Mouse (Mus musculus) forebrain, embryonic 16.5 days (tissue): ENCODE data around the gene Fyn. TPM values are rescaled to one million over a fixed set of nuclear protein-coding genes. Genes with fewer than 3 reads are reported as not detected.

Experiments used
- ATAC-seq: fragments of 200-750 bp; cut with Nextera tagmentation; 2 replicates; pipeline ENCODE4 v1.8.0; 2017; ENCODE audit warnings: mild to moderate bottlenecking, moderate library complexity
- H3K27ac ChIP-seq: fragments of 300-500 bp; sonication (generic); 2 replicates; pipeline ENCODE4 v1.5.1; 2014; ENCODE audit warnings: low read length, control low read depth
- H3K27me3 ChIP-seq: fragments of 300-500 bp; sonication (generic); replicated peaks from 2 replicates; pipeline ENCODE4 v1.6.1; 2014; ENCODE audit warnings: low read length; ENCODE audit not compliant: control insufficient read depth, insufficient read depth
- H3K36me3 ChIP-seq: fragments of 300-500 bp; sonication (generic); 2 replicates; pipeline ENCODE4 v1.6.1; 2014; ENCODE audit not compliant: control insufficient read depth, insufficient read depth
- H3K4me1 ChIP-seq: fragments of 300-500 bp; sonication (generic); replicated peaks from 2 replicates; pipeline ENCODE4 v1.6.1; 2014; ENCODE audit warnings: low read length; ENCODE audit not compliant: control insufficient read depth, insufficient read depth
- H3K4me2 ChIP-seq: fragments of 300-500 bp; sonication (generic); 2 replicates; pipeline ENCODE4 v1.6.1; 2014; ENCODE audit warnings: mild to moderate bottlenecking, low read length, control low read depth
- H3K4me3 ChIP-seq: fragments of 300-500 bp; sonication (generic); replicated peaks from 2 replicates; pipeline ENCODE4 v1.5.1; 2014; ENCODE audit warnings: mild to moderate bottlenecking, low read length, control low read depth
- H3K9ac ChIP-seq: fragments of 300-500 bp; sonication (generic); replicated peaks from 2 replicates; pipeline ENCODE4 v1.6.1; 2014; ENCODE audit warnings: low read depth, low read length, control low read depth
- H3K9me3 ChIP-seq: fragments of 300-500 bp; sonication (generic); 2 replicates; pipeline ENCODE4 v1.6.1; 2016; ENCODE audit warnings: low read length; ENCODE audit not compliant: control insufficient read depth
- WGBS: fragments of 180-500 bp; shearing (Covaris S2); extraction: QIAGEN DNeasy Blood & Tissue Kit; methylation state at CpG from one replicate; pipeline ENCODE4 v1.1.7; 2014; 5-methylcytosine and 5-hydroxymethylcytosine counted together
- polyA plus RNA-seq: library from polyadenylated mRNA; unstranded; fragments of >200 nt; fragmentation: Nextera tagmentation; extraction: Ambion mirVana; gene quantifications from 2 replicates; pipeline ENCODE4 v1.2.1, GENCODE M21; 2015

The Fyn gene
- polyA plus RNA-seq: 74.4 and 75.7 TPM in 2 replicates

DNA sequence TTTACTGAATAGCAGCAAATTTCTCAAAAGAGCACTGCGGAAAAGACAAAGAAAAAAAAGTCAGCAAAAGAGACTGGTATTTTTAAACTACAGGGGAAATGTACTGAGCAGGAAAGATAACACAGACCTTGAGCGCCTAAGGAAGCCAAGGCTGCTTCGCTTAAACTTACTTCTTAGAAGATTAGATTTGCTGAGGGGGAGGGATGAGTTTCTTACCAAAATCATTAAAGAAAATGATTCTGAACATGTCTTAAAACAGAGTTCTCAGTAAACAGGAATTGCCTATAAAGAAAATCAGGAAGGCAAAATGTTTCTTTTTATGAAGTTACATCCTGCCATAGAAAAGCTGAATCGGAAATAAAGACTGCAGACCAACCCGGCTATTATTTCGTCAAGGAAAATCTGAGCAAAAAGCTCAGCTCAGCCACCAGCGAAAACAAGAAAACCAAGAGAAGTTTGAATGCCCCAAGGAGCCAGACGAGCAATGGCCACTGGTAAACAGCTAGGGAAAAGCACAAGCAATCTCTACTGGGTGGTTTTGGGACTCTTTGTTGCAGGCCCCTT is at the start of gene Fyn:
Gene Fyn, plus strand, starts transcription at position 284 of the 564 bp plus-strand sequence.
- Histone ChIP-seq H3K4me1 (peaks cover 31% of the 10 kb centered on the region), H3K9me3 (no peaks in the 10 kb centered on the region), H3K4me2 (peak within 1 kb of the TSS; percentile 68), H3K27ac (peak within 1 kb of the TSS; percentile 98), H3K36me3 (no peaks in the 10 kb centered on the region), H3K27me3 (no peaks in the 10 kb centered on the region), H3K9ac (peak within 1 kb of the TSS; percentile 97), H3K4me3 (peak within 1 kb of the TSS; percentile 86)
- ATAC-seq: no peak
- WGBS: 38% methylated on average over 8 of the region's 8 CpGs

- H3K4me3 ChIP-seq: no peak overlapping the region
- no peaks in the 10 kb centered on the region for H3K9me3 ChIP-seq
- no peaks in the 10 kb centered on the region for H3K36me3 ChIP-seq
- WGBS: 29% methylated on average over 17 of the region's 17 CpGs
- H3K4me1 ChIP-seq: peaks cover 14% of the 10 kb centered on the region
- peak overlapping the region; percentile 93 for H3K27ac ChIP-seq
- peak overlapping the region; percentile 25 for H3K4me2 ChIP-seq
- H3K9ac ChIP-seq: no peak overlapping the region; the same call in 1 of the 2 replicates
- ATAC-seq: peak; percentile 93
- no peaks in the 10 kb centered on the region for H3K27me3 ChIP-seq
Observed at GRCm38 (mm10) chr10:39320798-39321622, 47.6 kb upstream of the Fyn start.

DNA sequence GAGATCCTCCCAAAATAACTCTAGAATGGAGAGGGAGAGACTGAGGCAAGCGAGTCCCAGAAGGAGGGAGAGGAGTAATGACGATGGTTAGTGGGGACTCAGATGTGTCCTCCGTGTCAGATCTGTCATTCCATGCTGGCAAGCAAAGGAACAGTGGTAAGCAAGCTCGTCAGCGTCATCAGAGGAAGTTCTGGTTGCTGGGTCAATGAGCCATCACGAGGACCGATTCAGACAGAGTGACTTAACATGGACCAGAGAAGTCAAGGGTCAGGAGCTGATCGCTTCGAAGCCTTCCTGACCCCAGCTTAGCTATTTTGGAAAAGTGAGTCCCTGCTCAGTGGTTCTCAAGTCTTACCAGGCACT is 47.1 kb upstream of the Fyn start:
- H3K27me3 ChIP-seq: no peaks in the 10 kb centered on the region
- H3K36me3 ChIP-seq: no peaks in the 10 kb centered on the region
- H3K4me3 ChIP-seq: no peak overlapping the region
- peaks cover 14% of the 10 kb centered on the region for H3K4me1 ChIP-seq
- H3K27ac ChIP-seq: peak overlapping the region; percentile 93
- peak overlapping the region; percentile 25 for H3K4me2 ChIP-seq
- ATAC-seq: no peak
- 64% methylated on average over 9 of the region's 9 CpGs for WGBS
- H3K9ac ChIP-seq: no peak overlapping the region
- no peaks in the 10 kb centered on the region for H3K9me3 ChIP-seq

DNA sequence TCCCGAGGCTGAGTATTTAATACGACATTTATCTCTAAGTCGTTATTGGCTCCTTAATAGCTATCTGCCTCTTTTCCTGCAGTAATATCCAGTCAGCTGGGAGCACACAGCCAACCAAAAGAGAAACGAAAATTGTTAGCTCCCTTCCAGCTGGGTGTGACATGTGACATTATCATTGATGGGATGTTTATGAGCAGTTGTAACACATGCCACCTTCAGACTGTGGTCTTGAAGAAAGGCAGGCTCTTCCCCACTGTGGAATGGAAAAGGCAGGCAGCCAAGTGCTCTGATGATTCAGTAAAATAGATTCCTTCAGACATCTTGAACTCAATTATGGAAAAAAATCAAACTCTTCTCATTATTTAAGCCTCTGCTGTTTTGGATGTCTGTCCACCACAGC is 46.5 kb upstream of the Fyn start:
- 46% methylated on average over 4 of the region's 4 CpGs for WGBS

GRCm38 (mm10) chr10:39324291-39324690 is 44.4 kb upstream of the Fyn start:
- ATAC-seq: no peak

More for the DNA sequence above, 46.5 kb upstream of the Fyn start:
- peak overlapping the region; percentile 93 for H3K27ac ChIP-seq
- H3K9ac ChIP-seq: no peak overlapping the region
- H3K4me1 ChIP-seq: peaks cover 14% of the 10 kb centered on the region
- H3K4me3 ChIP-seq: no peak overlapping the region
- H3K36me3 ChIP-seq: no peaks in the 10 kb centered on the region
- H3K4me2 ChIP-seq: no peak overlapping the region
- ATAC-seq: no peak
- H3K27me3 ChIP-seq: no peaks in the 10 kb centered on the region
- no peaks in the 10 kb centered on the region for H3K9me3 ChIP-seq

DNA sequence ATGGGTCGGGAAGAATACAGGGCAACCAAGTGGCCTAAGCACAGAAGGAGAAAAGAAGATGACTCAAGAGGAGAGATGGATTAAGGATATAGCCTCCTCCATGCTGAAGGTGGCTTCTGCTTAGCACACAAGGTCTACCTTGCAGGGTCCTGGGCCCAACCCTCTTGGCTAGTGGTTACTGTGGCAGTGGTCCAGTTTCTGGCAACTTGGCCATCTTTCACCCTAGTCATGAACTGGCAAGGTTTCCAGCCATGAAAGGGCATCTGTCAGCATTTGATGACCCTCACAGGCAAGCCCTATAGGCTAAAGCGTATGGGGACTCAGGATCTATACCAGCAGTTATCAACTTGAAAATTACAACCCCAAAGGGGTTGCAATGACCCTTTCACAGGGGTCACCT is 40.0 kb upstream of the Fyn start:
- no peaks in the 10 kb centered on the region; the same call in 1 of the 2 replicates for H3K9me3 ChIP-seq
- H3K27ac ChIP-seq: no peak overlapping the region
- no peak overlapping the region for H3K9ac ChIP-seq
- no peaks in the 10 kb centered on the region for H3K27me3 ChIP-seq
- H3K4me1 ChIP-seq: no peaks in the 10 kb centered on the region
- H3K36me3 ChIP-seq: no peaks in the 10 kb centered on the region
- ATAC-seq: no peak
- H3K4me3 ChIP-seq: no peak overlapping the region
- H3K4me2 ChIP-seq: no peak overlapping the region
- 95% methylated on average over 2 of the region's 2 CpGs for WGBS

More at GRCm38 (mm10) chr10:39324291-39324690, 44.4 kb upstream of the Fyn start:
- Histone ChIP-seq H3K36me3 (no peaks in the 10 kb centered on the region), H3K9ac (no peak overlapping the region), H3K9me3 (no peaks in the 10 kb centered on the region), H3K4me3 (no peak overlapping the region), H3K27ac (no peak overlapping the region), H3K4me1 (peaks cover 14% of the 10 kb centered on the region), H3K27me3 (no peaks in the 10 kb centered on the region), H3K4me2 (no peak overlapping the region)
- WGBS: 47% methylated on average over 2 of the region's 2 CpGs

GRCm38 (mm10) chr10:39334320-39334719 is 34.3 kb upstream of the Fyn start:
- WGBS: 5% methylated on average over 3 of the region's 3 CpGs
- Histone ChIP-seq H3K9ac (no peak overlapping the region), H3K27me3 (no peaks in the 10 kb centered on the region)

DNA sequence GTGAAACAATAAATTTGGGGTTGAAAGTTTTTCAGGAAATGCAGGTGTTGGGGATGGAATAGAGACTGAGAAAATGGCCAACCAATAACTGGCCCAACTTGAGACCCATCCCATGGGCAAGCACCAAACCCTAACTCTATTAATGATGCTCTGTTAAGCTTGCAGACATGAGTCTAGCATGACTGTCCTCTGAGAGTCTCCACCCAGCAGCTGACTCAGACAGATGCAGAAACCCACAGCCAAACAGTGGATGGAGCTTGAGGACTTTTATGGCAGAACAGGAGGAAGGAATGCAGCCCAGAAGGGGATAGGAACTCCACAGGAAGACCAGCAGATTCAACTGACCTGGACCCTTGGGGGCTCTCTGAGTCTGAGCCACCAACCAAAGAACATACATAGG is 32.8 kb upstream of the Fyn start:
- no peaks in the 10 kb centered on the region; the same call in 1 of the 2 replicates for H3K9me3 ChIP-seq
- H3K4me2 ChIP-seq: no peak overlapping the region
- no peak overlapping the region for H3K4me3 ChIP-seq
- no peak for ATAC-seq
- no peak overlapping the region for H3K9ac ChIP-seq
- H3K4me1 ChIP-seq: peaks cover 7% of the 10 kb centered on the region
- no peaks in the 10 kb centered on the region for H3K36me3 ChIP-seq
- no peak overlapping the region for H3K27ac ChIP-seq
- no peaks in the 10 kb centered on the region for H3K27me3 ChIP-seq

More at GRCm38 (mm10) chr10:39334320-39334719, 34.3 kb upstream of the Fyn start:
- Histone ChIP-seq H3K4me2 (no peak overlapping the region), H3K4me3 (no peak overlapping the region), H3K27ac (no peak overlapping the region), H3K36me3 (no peaks in the 10 kb centered on the region), H3K9me3 (no peaks in the 10 kb centered on the region; the same call in 1 of the 2 replicates), H3K4me1 (peaks cover 7% of the 10 kb centered on the region)
- peak; percentile 64; the same call in 1 of the 2 replicates for ATAC-seq

GRCm38 (mm10) chr10:39339189-39339968 is 29.3 kb upstream of the Fyn start:
- Histone ChIP-seq H3K27ac (no peak overlapping the region), H3K4me2 (no peak overlapping the region), H3K4me1 (peaks cover 2% of the 10 kb centered on the region), H3K9me3 (no peaks in the 10 kb centered on the region), H3K4me3 (no peak overlapping the region), H3K36me3 (no peaks in the 10 kb centered on the region), H3K9ac (no peak overlapping the region), H3K27me3 (no peaks in the 10 kb centered on the region)
- 88% methylated on average over 2 of the region's 2 CpGs for WGBS
- ATAC-seq: no peak
